Comparison of ENCODE assay signal across 23 mouse cellular contexts in genomic region chr19:56398528-56398795, GRCm38 (mm10). TPM values are rescaled to one million over a fixed set of nuclear protein-coding genes. Genes with fewer than 3 reads are reported as not detected.
DNase-seq lines count a peak whose midpoint lies in the region; ATAC-seq and TF ChIP-seq lines count a peak whose summit lies in the region.
"Had no signal": no experiment of that assay in that cellular context is flagged by ENCODE, and none has a peak within 500 bp of the region (broad histone marks: within the 10 kb centered on the region; RNA-seq: fewer than 3 reads in every experiment).

No protein-coding gene starts in this region.

- no peak for DNase-seq in heart, adult 9 months (ENCODE audit: low spot score in 2 of 2)
- no peak for DNase-seq in lung, embryonic 14.5 days
- no peak for DNase-seq in lung, postnatal 25 days (ENCODE audit: low spot score)
- DNase-seq in cerebellum, postnatal 4 days (ENCODE audit: low spot score in 2 of 2): no peak
- DNase-seq: adrenal gland, postnatal 10 days; cerebellum, adult 9-11 months; layer of hippocampus, postnatal 36 days; lung, postnatal 4 days; right cerebral cortex, adult 18-20 months; thymus, postnatal 14 days had no signal

- TF ChIP-seq CTCF in lung, embryonic 14.5 days (IDR thresholded peaks at IDR 0.05; ENCODE audit: low read depth): no peak

- no peak overlapping the region for H3K9ac ChIP-seq in heart, embryonic 15.5 days
- H3K9ac ChIP-seq in lung, embryonic 14.5 days: no peak overlapping the region
- H3K9ac ChIP-seq: hindbrain, embryonic 12.5 days; kidney, embryonic 15.5 days; limb, embryonic 15.5 days; neural tube, embryonic 12.5 days had no signal

- peak overlapping the region; percentile 95; the same call in 1 of the 2 replicates for H3K27ac ChIP-seq in heart, embryonic 15.5 days
- H3K27ac ChIP-seq in lung, embryonic 14.5 days (ENCODE audit: low read depth): no peak overlapping the region
- peak overlapping the region; percentile 72 for H3K27ac ChIP-seq in brown adipose tissue, adult 24 weeks (replicated peaks; ENCODE audit: low read depth, low read length)
- H3K27ac ChIP-seq: hindbrain, embryonic 12.5 days; neural tube, embryonic 12.5 days had no signal

- no peaks in the 10 kb centered on the region for H3K27me3 ChIP-seq in heart, embryonic 15.5 days
- peaks cover 7% of the 10 kb centered on the region; the same call in 1 of the 2 replicates for H3K27me3 ChIP-seq in lung, embryonic 14.5 days (ENCODE audit: insufficient read depth, low read length)
- H3K27me3 ChIP-seq in myocyte (ENCODE audit: control insufficient read depth, insufficient read depth, insufficient read length): no peaks in the 10 kb centered on the region
- H3K27me3 ChIP-seq: Patski had no signal

- peak overlapping the region; percentile 91 for H3K4me2 ChIP-seq in heart, embryonic 15.5 days
- peak overlapping the region; percentile 93; the same call in 1 of the 2 replicates for H3K4me2 ChIP-seq in lung, embryonic 14.5 days
- peak overlapping the region; percentile 77 for H3K4me2 ChIP-seq in myocyte (ENCODE audit: low read depth)
- H3K4me2 ChIP-seq: midbrain, embryonic 11.5 days had no signal

- H3K9me3 ChIP-seq in heart, embryonic 15.5 days (replicated peaks): no peaks in the 10 kb centered on the region
- no peaks in the 10 kb centered on the region for H3K9me3 ChIP-seq in lung, embryonic 14.5 days (ENCODE audit: low read depth, low read length)
- H3K9me3 ChIP-seq: embryonic facial prominence, embryonic 12.5 days; hindbrain, embryonic 12.5 days; kidney, embryonic 15.5 days; limb, embryonic 15.5 days; neural tube, embryonic 12.5 days had no signal

- H3K4me3 ChIP-seq in heart, embryonic 15.5 days: no peak overlapping the region
- no peak overlapping the region; the same call in 1 of the 2 replicates for H3K4me3 ChIP-seq in lung, embryonic 14.5 days (ENCODE audit: low read depth, low read length)
- H3K4me3 ChIP-seq in brown adipose tissue, adult 24 weeks (ENCODE audit: insufficient read depth, low read depth, low read length): peak overlapping the region; percentile 92; the same call in 1 of the 2 replicates
- peak overlapping the region; percentile 34 for H3K4me3 ChIP-seq in myocyte
- H3K4me3 ChIP-seq: hindbrain, embryonic 12.5 days; neural tube, embryonic 12.5 days had no signal

- H3ac ChIP-seq in myocyte (ENCODE audit: control insufficient read depth, insufficient read length): no peak overlapping the region

- no peak for ATAC-seq in heart, embryonic 15.5 days (replicated peaks; ENCODE audit: insufficient number of reproducible peaks, insufficient read depth, low FRiP score, low read depth)
- ATAC-seq in lung, embryonic 14.5 days (ENCODE audit: insufficient read depth): no peak
- ATAC-seq: activated CD4-positive, CD25-positive, alpha-beta regulatory T cell, adult 4 months; forebrain, embryonic 16.5 days; inflammation-experienced regulatory T-cells, adult 6 months; Patski had no signal

- no peaks in the 10 kb centered on the region for H3K36me3 ChIP-seq in heart, embryonic 15.5 days
- no peaks in the 10 kb centered on the region for H3K36me3 ChIP-seq in lung, embryonic 14.5 days (ENCODE audit: insufficient read depth)
- H3K36me3 ChIP-seq in myocyte (ENCODE audit: control insufficient read depth, insufficient read depth): no peaks in the 10 kb centered on the region
- H3K36me3 ChIP-seq: embryonic facial prominence, embryonic 12.5 days; hindbrain, embryonic 12.5 days; kidney, embryonic 15.5 days; limb, embryonic 15.5 days; neural tube, embryonic 12.5 days had no signal

- no peaks in the 10 kb centered on the region for H3K79me2 ChIP-seq in myocyte (ENCODE audit: control insufficient read depth, insufficient read depth)

- TF ChIP-seq POLR2A in myocyte (IDR thresholded peaks at IDR 0.05; ENCODE audit: insufficient read length, low read depth): no peak

- peaks cover 34% of the 10 kb centered on the region for H3K4me1 ChIP-seq in heart, embryonic 15.5 days (replicated peaks)
- 0 out of 2 replicates have a peak, but pooled peaks cover 6% of the 10 kb centered on the region for H3K4me1 ChIP-seq in lung, embryonic 14.5 days (ENCODE audit: insufficient read depth)
- 0 out of 2 replicates have a peak, but pooled peaks cover 13% of the 10 kb centered on the region for H3K4me1 ChIP-seq in brown adipose tissue, adult 24 weeks (ENCODE audit: control insufficient read depth, insufficient read depth, insufficient read length, low read length)

TF ChIP-seq in myocyte, 11 proteins besides CTCF, POLR2A, EP300 and RAD21:
- TF ChIP-seq USF1 (IDR thresholded peaks at IDR 0.05; ENCODE audit: low read depth) (no peak), POLR2AphosphoS2 (IDR thresholded peaks at IDR 0.05; ENCODE audit: insufficient read length, low read depth) (no peak), E2F4 (IDR thresholded peaks at IDR 0.05; ENCODE audit: insufficient read depth) (no peak), MAX (IDR thresholded peaks at IDR 0.05; ENCODE audit: low read depth) (no peak), CEBPB (IDR thresholded peaks at IDR 0.05; ENCODE audit: insufficient read depth, poor library complexity, severe bottlenecking) (no peak)

RNA-seq across cellular contexts. Expression of gene Casp7, which starts 1.5 kb away (rescaled TPM):
- 25.6 and 28.4 TPM in 2 replicates for polyA plus RNA-seq in heart, embryonic 15.5 days (2015; fragmentation: Nextera tagmentation; extraction: Ambion mirVana)
- 30.7 and 32.1 TPM in 2 replicates for polyA plus RNA-seq in lung, embryonic 14.5 days (2014; fragmentation: Nextera tagmentation; extraction: Ambion mirVana)
- polyA plus RNA-seq in brown adipose tissue, adult 24 weeks (2012; ENCODE audit: insufficient read depth, insufficient read length, missing spikeins): 5.4 and 8.2 TPM in 2 replicates
- 6.6 TPM for polyA plus RNA-seq in myocyte (2012; fragmentation: generic; extraction: Trizol)

RNA-seq across cellular contexts. Expression of gene Nrap, which starts 8.6 kb away (rescaled TPM):
- 37.8 and 43.0 TPM in 2 replicates for polyA plus RNA-seq in heart, embryonic 15.5 days (2015; fragmentation: Nextera tagmentation; extraction: Ambion mirVana)
- 0.18 and 0.32 TPM in 2 replicates for polyA plus RNA-seq in lung, embryonic 14.5 days (2014; fragmentation: Nextera tagmentation; extraction: Ambion mirVana)
- polyA plus RNA-seq in brown adipose tissue, adult 24 weeks (2012; ENCODE audit: insufficient read depth, insufficient read length, missing spikeins): 3.8 and 6.4 TPM in 2 replicates
- polyA plus RNA-seq in myocyte (2012; fragmentation: generic; extraction: Trizol): 25.5 TPM
- polyA plus RNA-seq: activated CD4-positive, CD25-positive, alpha-beta regulatory T cell, adult 4 months; inflammation-experienced regulatory T-cells, adult 6 months had no signal

Comparison
In these comparisons a context has a peak if more than half of its experiments do, and no peak if none do; other contexts are left out.
1. H3K4me3 ChIP-seq: peak in brown adipose tissue, adult 24 weeks (single experiment) and myocyte (single experiment); none in heart, embryonic 15.5 days (single experiment) and lung, embryonic 14.5 days (single experiment).
2. Peak in every context shown above with its lines, with median percentiles within 50 percentile points of each other: H3K4me2 ChIP-seq.